Mouse (Mus musculus): ENCODE measurements around the gene Sh3bgrl3. TPM values are rescaled to one million over a fixed set of nuclear protein-coding genes. Genes with fewer than 3 reads are reported as not detected.

The Sh3bgrl3 gene
- polyA plus RNA-seq (2012; rRNA removed) = 164 and 169 TPM in 2 replicates

GRCm38 (mm10) chr4:134128221-134128982 lies at the start of gene Sh3bgrl3:
Gene Sh3bgrl3, minus strand, starts transcription at chr4:134128789.

GRCm38 (mm10) chr4:134101979-134102741 lies 26.4 kb downstream of the Sh3bgrl3 start, which contains the start of gene Ubxn11:
Gene Ubxn11, plus strand, starts transcription at chr4:134102570.

GRCm38 (mm10) chr4:134094923-134095547 lies 33.6 kb downstream of the Sh3bgrl3 start, which contains the start of gene Cd52:
Gene Cd52, minus strand, starts transcription at chr4:134095082.

Other genes starting within 250 kb of the Sh3bgrl3 start
- 15.4 and 21.9 TPM in 2 replicates for gene Rps6ka1, start 241.0 kb downstream of the Sh3bgrl3 start, polyA plus RNA-seq (2012; rRNA removed)
- gene Hmgn2, start 160.1 kb downstream of the Sh3bgrl3 start, polyA plus RNA-seq (2012; rRNA removed) = 1,322 and 4,119 TPM in 2 replicates
- 36.4 and 43.8 TPM in 2 replicates for gene Dhdds, start 127.9 kb downstream of the Sh3bgrl3 start, polyA plus RNA-seq (2012; rRNA removed)
- gene Lin28a, start 109.9 kb downstream of the Sh3bgrl3 start, polyA plus RNA-seq (2012; rRNA removed) = 4.5 and 9.5 TPM in 2 replicates
- gene Zfp683, start 75.0 kb downstream of the Sh3bgrl3 start, polyA plus RNA-seq (2012; rRNA removed) = not detected in 2 replicates
- gene Crybg2, start 68.0 kb downstream of the Sh3bgrl3 start, polyA plus RNA-seq (2012; rRNA removed) = 0.71 and 2.0 TPM in 2 replicates
- gene Cd52, start 33.7 kb downstream of the Sh3bgrl3 start, polyA plus RNA-seq (2012; rRNA removed) = 3.4 and 4.2 TPM in 2 replicates
- gene Ubxn11, start 26.2 kb downstream of the Sh3bgrl3 start, polyA plus RNA-seq (2012; rRNA removed) = 9.2 and 11.2 TPM in 2 replicates
- gene Cep85, start 58.3 kb upstream of the Sh3bgrl3 start, polyA plus RNA-seq (2012; rRNA removed) = 33.3 and 37.3 TPM in 2 replicates
- 0.10 TPM in 1 of 2 replicates, not detected in the other for gene Gm7534, start 74.2 kb upstream of the Sh3bgrl3 start, polyA plus RNA-seq (2012; rRNA removed)
- gene Catsper4, start 98.6 kb upstream of the Sh3bgrl3 start, polyA plus RNA-seq (2012; rRNA removed) = not detected in 2 replicates
- gene Cnksr1, start 109.6 kb upstream of the Sh3bgrl3 start, polyA plus RNA-seq (2012; rRNA removed) = 0.25 and 0.62 TPM in 2 replicates
- gene E130218I03Rik, start 114.9 kb upstream of the Sh3bgrl3 start, polyA plus RNA-seq (2012; rRNA removed) = 0.08 TPM in 1 of 2 replicates, not detected in the other
- gene Zfp593, start 116.8 kb upstream of the Sh3bgrl3 start, polyA plus RNA-seq (2012; rRNA removed) = 14.1 and 15.2 TPM in 2 replicates
- 0.31 TPM in 1 of 2 replicates, not detected in the other for gene Gm30191, start 118.1 kb upstream of the Sh3bgrl3 start, polyA plus RNA-seq (2012; rRNA removed)
- 7.5 and 8.5 TPM in 2 replicates for gene Grrp1, start 125.3 kb upstream of the Sh3bgrl3 start, polyA plus RNA-seq (2012; rRNA removed)
- 9.3 and 14.4 TPM in 2 replicates for gene Pdik1l, start 159.1 kb upstream of the Sh3bgrl3 start, polyA plus RNA-seq (2012; rRNA removed)
- gene Trim63, start 186.3 kb upstream of the Sh3bgrl3 start, polyA plus RNA-seq (2012; rRNA removed) = 1.8 and 3.1 TPM in 2 replicates
- gene Slc30a2, start 214.4 kb upstream of the Sh3bgrl3 start, polyA plus RNA-seq (2012; rRNA removed) = 0.07 TPM in 1 of 2 replicates, not detected in the other